Mouse (Mus musculus) MEL (cell line): ENCODE data around the gene Cyp2g1. TPM values are rescaled to one million over a fixed set of nuclear protein-coding genes. Genes with fewer than 3 reads are reported as not detected.

Source experiments
- DNase-seq: peaks from one replicate; pipeline ENCODE4 v3.0.0; 2011; ENCODE audit warnings: low read depth, low spot score
- H3K27ac ChIP-seq: 2 replicates; pipeline ENCODE4 v1.5.1; 2012; ENCODE audit warnings: low read depth, mild to moderate bottlenecking, control low read depth, low read length, moderate library complexity; ENCODE audit not compliant: control insufficient read depth
- H3K27me3 ChIP-seq, 2 experiments: fragments of 150-350 bp in 1 of 2; sonication (generic) in 1 of 2; 2 replicates each; pipeline ENCODE4 v1.6.1; 2012; ENCODE audit warnings: low read length in 2 of 2, mild to moderate bottlenecking in 2 of 2, improper control_type of control experiment in 1 of 2, moderate library complexity in 1 of 2; ENCODE audit not compliant: insufficient read depth in 2 of 2, control insufficient read depth in 1 of 2
- H3K36me3 ChIP-seq, 2 experiments: 2 replicates each; pipeline ENCODE4 v1.6.1; 2012 to 2014; ENCODE audit warnings: low read length in 2 of 2, improper control_type of control experiment in 1 of 2, inconsistent platforms in 1 of 2, mild to moderate bottlenecking in 1 of 2; ENCODE audit not compliant: insufficient read depth in 2 of 2, control insufficient read depth in 1 of 2
- H3K4me1 ChIP-seq, 2 experiments: fragments of 150-350 bp in 1 of 2; sonication (generic) in 1 of 2; 2 replicates each; pipeline ENCODE4 v1.6.1; 2012; ENCODE audit warnings: low read length in 2 of 2, improper control_type of control experiment in 1 of 2, mild to moderate bottlenecking in 1 of 2; ENCODE audit not compliant: insufficient read depth in 2 of 2, control insufficient read depth in 1 of 2
- H3K4me3 ChIP-seq, 2 experiments: fragments of 150-350 bp in 1 of 2; sonication (generic) in 1 of 2; 2 replicates each; pipeline ENCODE4 v1.5.1; 2012; ENCODE audit warnings: low read depth in 2 of 2, low read length in 2 of 2, mild to moderate bottlenecking in 2 of 2, moderate library complexity in 2 of 2, control low read depth in 1 of 2, improper control_type of control experiment in 1 of 2; ENCODE audit not compliant: control insufficient read depth in 1 of 2, insufficient read depth in 1 of 2
- H3K79me2 ChIP-seq: 2 replicates; pipeline ENCODE4 v1.6.1; 2012; ENCODE audit warnings: mild to moderate bottlenecking, low read length, moderate library complexity; ENCODE audit not compliant: control insufficient read depth, poor library complexity, insufficient read depth
- H3K9ac ChIP-seq: 2 replicates; pipeline ENCODE4 v1.6.1; 2012; ENCODE audit warnings: low read depth, mild to moderate bottlenecking, control low read depth, low read length, moderate library complexity; ENCODE audit not compliant: control insufficient read depth, poor library complexity, severe bottlenecking
- H3K9me3 ChIP-seq: fragments of 150-350 bp; sonication (generic); replicated peaks from 2 replicates; pipeline ENCODE4 v1.6.1; 2012; ENCODE audit warnings: mild to moderate bottlenecking, low read length, improper control_type of control experiment, moderate library complexity; ENCODE audit not compliant: insufficient read depth
- CHD1 ChIP-seq: IDR thresholded peaks from 2 replicates; pipeline ENCODE4 v1.6.1; 2012; ENCODE audit warnings: low read depth, mild to moderate bottlenecking, inconsistent platforms, low read length, improper control_type of control experiment
- CHD2 ChIP-seq: IDR thresholded peaks from 2 replicates; pipeline ENCODE4 v1.6.1; 2011; ENCODE audit warnings: low read length, improper control_type of control experiment
- CTCF ChIP-seq, 3 experiments: IDR thresholded peaks in 2 of 3; conservative IDR thresholded peaks in 1 of 3; 2 replicates each; pipeline ENCODE4 v1.5.1; 2011 to 2012; ENCODE audit warnings: low read length in 3 of 3, low read depth in 2 of 3, mild to moderate bottlenecking in 2 of 3, improper control_type of control experiment in 1 of 3, inconsistent platforms in 1 of 3, mixed read lengths in 1 of 3, moderate library complexity in 1 of 3; ENCODE audit not compliant: control insufficient read depth in 1 of 3, insufficient read depth in 1 of 3, poor library complexity in 1 of 3, severe bottlenecking in 1 of 3
- ETS1 ChIP-seq: IDR thresholded peaks from 2 replicates; pipeline ENCODE4 v1.6.1; 2012; ENCODE audit warnings: low read depth, mild to moderate bottlenecking, inconsistent platforms, low read length, improper control_type of control experiment, moderate library complexity
- MAFK ChIP-seq: IDR thresholded peaks from 2 replicates; pipeline ENCODE4 v1.6.1; 2011; ENCODE audit warnings: low read depth, mild to moderate bottlenecking, low read length, improper control_type of control experiment, borderline replicate concordance
- MEF2A ChIP-seq: IDR thresholded peaks from 2 replicates; pipeline ENCODE4 v1.6.1; 2014; ENCODE audit warnings: low read depth, mild to moderate bottlenecking, inconsistent platforms, low read length, improper control_type of control experiment; ENCODE audit not compliant: poor library complexity, insufficient replicate concordance, severe bottlenecking; ENCODE audit errors: extremely low read depth
- MYB ChIP-seq: IDR thresholded peaks from 2 replicates; pipeline ENCODE4 v1.6.1; 2011; ENCODE audit warnings: mild to moderate bottlenecking, low read depth, low read length, improper control_type of control experiment
- NELFE ChIP-seq: IDR thresholded peaks from 2 replicates; pipeline ENCODE4 v1.6.1; 2011; ENCODE audit warnings: low read depth, low read length, improper control_type of control experiment
- NRF1 ChIP-seq: IDR thresholded peaks from 2 replicates; pipeline ENCODE4 v1.6.1; 2014; ENCODE audit warnings: low read depth, mild to moderate bottlenecking, inconsistent platforms, low read length, improper control_type of control experiment, moderate library complexity; ENCODE audit not compliant: poor library complexity, insufficient read depth, severe bottlenecking
- RCOR1 ChIP-seq: IDR thresholded peaks from 2 replicates; pipeline ENCODE4 v1.6.1; 2012; ENCODE audit warnings: low read depth, mild to moderate bottlenecking, inconsistent platforms, low read length, improper control_type of control experiment
- TAL1 ChIP-seq: IDR thresholded peaks from 2 replicates; pipeline ENCODE4 v1.6.1; 2012; ENCODE audit warnings: mild to moderate bottlenecking, inconsistent platforms, low read length, moderate library complexity, mixed read lengths
- TCF12 ChIP-seq: IDR thresholded peaks from 2 replicates; pipeline ENCODE4 v1.6.1; 2014; ENCODE audit warnings: low read depth, mild to moderate bottlenecking, inconsistent platforms, low read length, improper control_type of control experiment, moderate library complexity
- UBTF ChIP-seq: IDR thresholded peaks from 2 replicates; pipeline ENCODE4 v1.6.1; 2012; ENCODE audit warnings: low read depth, mild to moderate bottlenecking, inconsistent platforms, low read length, improper control_type of control experiment, moderate library complexity, borderline replicate concordance; ENCODE audit not compliant: insufficient read depth
- USF2 ChIP-seq, 2 experiments: IDR thresholded peaks; 2 replicates each; pipeline ENCODE4 v1.6.1; 2011 to 2012; ENCODE audit warnings: improper control_type of control experiment in 2 of 2, low read length in 2 of 2, borderline replicate concordance in 1 of 2, inconsistent platforms in 1 of 2, low read depth in 1 of 2, mild to moderate bottlenecking in 1 of 2; ENCODE audit not compliant: insufficient read depth in 1 of 2
- ZC3H11A ChIP-seq: IDR thresholded peaks from 2 replicates; pipeline ENCODE4 v1.6.1; 2012; ENCODE audit warnings: low read depth, mild to moderate bottlenecking, inconsistent platforms, low read length, improper control_type of control experiment
- ZKSCAN1 ChIP-seq: IDR thresholded peaks from 2 replicates; pipeline ENCODE4 v1.6.1; 2012; ENCODE audit warnings: low read depth, mild to moderate bottlenecking, inconsistent platforms, low read length, improper control_type of control experiment, moderate library complexity
- polyA plus RNA-seq, 2 experiments: library from polyadenylated mRNA; stranded (reverse) in 1 of 2; unstranded in 1 of 2; fragments of >175 nt in 1 of 2; fragments of >200 nt in 1 of 2; gene quantifications; 2 replicates each; pipeline versions ENCODE4 v1.2.1 to v1.2.4; 2012; ENCODE audit warnings: low replicate concordance in 2 of 2, low read depth in 1 of 2; ENCODE audit not compliant: insufficient read length in 2 of 2, insufficient read depth in 1 of 2, missing spikeins in 1 of 2
- total RNA-seq: library from RNA; depleted of rRNA; stranded (reverse); fragments of 300-350 nt; gene quantifications from 2 replicates; pipeline ENCODE4 v1.2.3, GENCODE M21; 2012

Cyp2g1 gene
- total and polyA plus RNA-seq, 3 experiments = not detected

DNA sequence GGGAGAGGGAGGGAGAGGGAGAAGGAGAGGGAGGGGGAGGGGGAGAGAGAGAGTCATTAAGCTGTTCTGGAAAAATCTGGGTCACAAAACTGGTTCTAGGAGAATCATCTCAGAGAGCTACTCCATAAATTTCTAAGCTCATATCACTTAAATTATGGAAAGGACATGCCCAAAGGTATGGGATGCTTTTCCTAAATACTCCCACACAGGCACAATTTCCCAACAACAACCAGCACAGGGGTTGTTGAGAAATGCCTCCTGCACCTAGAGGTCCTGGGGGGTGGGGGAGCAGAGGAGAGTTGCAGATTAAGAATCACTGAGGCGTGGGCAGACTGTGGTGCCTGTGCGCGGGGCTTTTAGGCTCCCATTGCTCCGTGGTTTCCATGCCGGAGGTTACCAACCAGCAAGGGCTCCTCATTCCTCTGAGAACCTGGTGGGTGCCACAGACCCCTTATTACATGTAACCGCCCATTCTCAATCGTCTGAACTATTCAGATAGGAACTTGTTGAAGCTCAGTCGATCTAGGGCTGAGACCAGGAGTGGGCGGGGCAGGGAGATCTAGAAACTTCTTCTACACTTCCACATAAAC, 38.7 kb upstream of the Cyp2g1 start:
- no peak for TF ChIP-seq RCOR1

GRCm38 (mm10) chr7:26772866-26773586, 35.7 kb upstream of the Cyp2g1 start:
- H3K27ac ChIP-seq = no peak overlapping the region
- no peak for DNase-seq
- H3K79me2 ChIP-seq = no peaks in the 10 kb centered on the region
- H3K27me3 ChIP-seq = no peaks in the 10 kb centered on the region
- no peaks in the 10 kb centered on the region for H3K4me1 ChIP-seq
- no peaks in the 10 kb centered on the region for H3K36me3 ChIP-seq
- no peak for TF ChIP-seq CTCF (IDR thresholded peaks at IDR 0.05 in 2 of 3, conservative IDR thresholded peaks at IDR 0.05 in 1 of 3; ENCODE audit: control insufficient read depth in 1 of 3, insufficient read depth in 1 of 3, low read depth in 2 of 3, low read length in 3 of 3, poor library complexity in 1 of 3, severe bottlenecking in 1 of 3)
- TF ChIP-seq MYB = no peak
- TF ChIP-seq MEF2A = no peak
- TF ChIP-seq TAL1 = no peak
- TF ChIP-seq ZC3H11A = no peak
- no peak for TF ChIP-seq ETS1
- no peak for TF ChIP-seq TCF12
- no peak for TF ChIP-seq UBTF
- no peak for TF ChIP-seq ZKSCAN1
- no peak for TF ChIP-seq RCOR1
- TF ChIP-seq NRF1 = no peak
- no peak for TF ChIP-seq NELFE
- TF ChIP-seq MAFK = no peak
- TF ChIP-seq CHD1 = no peak
- no peak for TF ChIP-seq USF2 (IDR thresholded peaks at IDR 0.05; ENCODE audit: borderline replicate concordance in 1 of 2, insufficient read depth in 1 of 2, low read depth in 1 of 2, low read length in 2 of 2)
- TF ChIP-seq CHD2 = no peak
- TF ChIP-seq, all 39 proteins: peak for 0
- Histone ChIP-seq H3K4me3 (no peak overlapping the region), H3K9ac (no peak overlapping the region), H3K9me3 (no peaks in the 10 kb centered on the region)

More for the DNA sequence above, 38.7 kb upstream of the Cyp2g1 start:
- no peak for DNase-seq
- Histone ChIP-seq H3K4me3 (no peak overlapping the region), H3K79me2 (no peaks in the 10 kb centered on the region), H3K27me3 (no peaks in the 10 kb centered on the region), H3K4me1 (no peaks in the 10 kb centered on the region), H3K9ac (no peak overlapping the region), H3K9me3 (no peaks in the 10 kb centered on the region), H3K27ac (no peak overlapping the region), H3K36me3 (no peaks in the 10 kb centered on the region)
